Mouse (Mus musculus) embryo, embryonic 11 days (tissue): Measurements from ENCODE around the gene Tff2.
A peak's percentile ranks its signal among the peaks of the same experiment; 100 is the strongest.

ENCODE experiments used
- DNase-seq: peaks from one replicate; pipeline ENCODE4 v3.0.0-alpha.2; 2015

The Tff2 gene

GRCm38 (mm10) chr17:31134913-31135312 is 9.2 kb downstream of the Tff2 start:
- DNase-seq, result no peak

DNA sequence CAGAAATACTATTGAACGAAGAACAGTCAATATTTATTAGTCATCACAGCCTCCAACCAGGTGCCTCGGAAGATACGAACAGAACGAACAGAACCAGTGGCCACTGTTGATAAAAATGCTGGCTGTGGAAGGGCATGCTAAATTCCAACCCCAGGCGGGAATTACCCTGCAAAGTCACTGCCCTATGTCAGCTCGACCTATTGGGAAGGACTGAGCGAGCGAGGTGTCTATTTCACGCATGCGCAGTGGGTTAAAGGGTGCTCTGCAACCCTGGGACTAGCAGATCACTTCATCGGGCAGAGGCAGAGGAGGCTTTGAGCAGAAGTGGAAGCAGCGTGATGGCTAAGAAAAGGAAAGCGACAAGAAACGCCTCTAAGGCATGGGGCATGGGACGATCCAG is 10.3 kb downstream of the Tff2 start:
- no peak for DNase-seq

DNA sequence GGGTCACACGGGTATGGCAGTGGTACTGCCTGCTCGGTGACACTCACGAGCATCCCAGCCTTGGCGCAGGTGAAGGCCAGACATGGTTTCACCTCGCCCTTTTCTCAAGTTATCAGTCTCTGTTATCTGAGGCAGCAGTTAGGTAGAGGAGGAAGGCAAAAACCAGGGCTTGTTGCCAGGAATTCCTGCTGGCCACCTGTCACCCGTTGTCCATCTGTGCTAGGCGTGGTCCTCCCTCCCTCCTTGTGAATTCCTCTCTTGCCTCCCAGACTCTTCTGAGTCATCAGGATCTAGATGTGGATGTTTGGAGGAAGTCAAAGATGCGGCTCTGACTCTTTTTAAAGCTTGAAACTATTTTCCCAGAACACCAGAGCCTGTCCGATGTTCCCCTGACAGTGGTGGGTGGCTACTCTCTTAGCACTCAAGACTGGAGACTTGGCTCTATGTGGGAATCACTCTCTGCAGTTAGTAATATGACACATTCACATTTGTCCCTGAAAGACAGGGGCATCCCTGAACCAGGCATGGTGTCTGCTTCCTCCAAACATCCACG is 12.7 kb downstream of the Tff2 start:
- DNase-seq, result no peak

DNA sequence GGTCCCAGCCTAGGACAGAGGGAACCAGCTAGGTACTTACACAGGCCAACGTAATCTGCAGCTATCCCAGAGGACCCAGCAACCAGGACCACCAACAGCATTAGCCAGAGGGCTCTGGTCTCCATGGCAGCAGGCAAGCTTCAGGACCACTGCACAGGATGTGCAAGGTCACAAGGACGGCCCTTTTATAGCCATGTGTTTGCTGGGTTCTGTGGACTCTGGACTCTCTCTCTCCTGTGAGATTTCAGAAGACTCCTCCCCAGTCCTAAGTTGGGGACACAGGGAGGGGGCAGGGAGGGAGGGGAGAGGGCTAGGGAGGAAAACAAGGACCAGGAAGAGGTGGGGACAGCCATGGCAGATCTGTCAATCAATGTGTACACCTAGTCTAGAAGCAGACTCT is 14.6 kb downstream of the Tff2 start, which contains the start of gene Tff3:
TSS of gene Tff3 (minus strand) at position 195 of the 400 bp plus-strand sequence.
- peak; percentile 43 for DNase-seq

DNA sequence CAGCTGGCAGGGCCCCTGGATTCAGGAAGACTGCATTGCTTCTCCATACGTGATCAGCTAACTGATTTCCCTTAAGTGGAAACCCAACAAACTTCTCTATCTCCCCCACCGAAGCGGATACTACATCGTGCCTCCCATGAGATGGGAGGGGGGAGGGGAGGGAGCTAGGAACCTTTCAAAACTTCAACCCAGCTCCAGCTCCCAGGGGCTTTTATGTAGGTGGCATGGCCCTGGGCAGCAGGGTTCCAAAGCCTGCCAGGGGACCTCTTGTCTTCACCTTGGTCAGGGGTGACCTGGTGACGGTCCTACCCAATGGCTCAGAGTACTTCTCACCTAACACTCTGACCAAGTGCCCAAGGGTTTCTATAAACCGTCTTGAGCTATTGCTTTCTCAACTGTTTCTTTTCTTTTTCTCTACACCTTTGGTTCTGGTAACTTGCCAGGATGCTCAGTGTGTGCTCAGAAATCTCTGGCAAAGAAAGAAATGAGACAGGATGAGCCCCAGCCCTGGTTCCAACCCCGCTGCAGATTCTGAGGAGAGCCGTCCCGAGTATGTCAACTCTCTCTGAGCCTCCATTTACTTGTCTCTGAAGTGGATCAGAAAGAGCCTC is 15.3 kb downstream of the Tff2 start:
- DNase-seq, result no peak

GRCm38 (mm10) chr17:31125548-31126266 is 18.4 kb downstream of the Tff2 start:
- peak; percentile 49 for DNase-seq

- DNase-seq, result peak; percentile 81
These were observed 22.1 kb downstream of the Tff2 start for GRCm38 (mm10) chr17:31121975-31122374.

GRCm38 (mm10) chr17:31119429-31119828 is 24.7 kb downstream of the Tff2 start:
- peak; percentile 83 for DNase-seq

GRCm38 (mm10) chr17:31117946-31118345 is 26.1 kb downstream of the Tff2 start:
- DNase-seq, result no peak

DNA sequence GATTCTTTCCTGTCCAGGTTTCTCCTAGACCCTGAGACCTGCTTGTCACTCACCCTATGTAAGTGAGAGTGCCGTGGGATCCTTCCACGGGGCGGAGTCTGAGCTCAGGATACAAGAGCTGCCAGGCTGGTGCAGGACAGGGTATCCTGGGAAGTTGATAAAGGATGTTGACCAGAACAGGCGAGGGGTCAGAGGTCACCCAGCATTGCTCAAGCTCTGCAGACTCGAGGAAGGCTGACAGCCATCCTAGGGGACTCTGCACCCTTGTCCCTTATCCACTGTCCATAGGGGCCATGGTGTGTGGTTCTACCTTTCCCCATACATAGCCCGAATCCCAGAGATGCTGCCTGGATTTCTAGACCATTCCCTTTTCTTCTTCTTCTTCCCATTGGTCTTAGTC is 28.0 kb downstream of the Tff2 start:
- DNase-seq, result no peak

GRCm38 (mm10) chr17:31113191-31113856 is 30.8 kb downstream of the Tff2 start:
- peak; percentile 57 for DNase-seq

DNA sequence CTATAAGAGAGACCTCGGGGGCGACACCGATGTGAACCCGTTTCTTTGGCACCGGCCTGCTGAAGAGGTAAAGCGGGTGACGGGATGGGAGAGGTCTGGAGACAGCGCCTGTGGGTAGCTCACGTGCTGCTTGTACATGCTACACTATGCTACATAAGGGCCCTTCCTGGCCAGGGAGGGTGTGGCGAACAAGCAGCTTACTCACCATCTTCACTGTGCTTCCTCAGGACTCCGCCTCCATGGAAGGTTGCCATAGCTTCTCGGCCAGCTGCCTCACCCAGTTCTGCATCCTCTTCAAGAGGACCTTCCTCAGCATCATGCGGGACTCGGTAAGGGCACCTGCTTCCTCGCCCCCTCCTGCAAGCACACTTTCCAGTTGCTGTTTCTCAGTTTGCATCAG is 35.7 kb downstream of the Tff2 start:
- DNase-seq, result no peak

GRCm38 (mm10) chr17:31103823-31104222 is 40.3 kb downstream of the Tff2 start:
- no peak for DNase-seq

- no peak for DNase-seq
These were observed 41.0 kb downstream of the Tff2 start for GRCm38 (mm10) chr17:31103007-31103570.

GRCm38 (mm10) chr17:31098788-31099187 is 45.3 kb downstream of the Tff2 start:
- no peak for DNase-seq

DNA sequence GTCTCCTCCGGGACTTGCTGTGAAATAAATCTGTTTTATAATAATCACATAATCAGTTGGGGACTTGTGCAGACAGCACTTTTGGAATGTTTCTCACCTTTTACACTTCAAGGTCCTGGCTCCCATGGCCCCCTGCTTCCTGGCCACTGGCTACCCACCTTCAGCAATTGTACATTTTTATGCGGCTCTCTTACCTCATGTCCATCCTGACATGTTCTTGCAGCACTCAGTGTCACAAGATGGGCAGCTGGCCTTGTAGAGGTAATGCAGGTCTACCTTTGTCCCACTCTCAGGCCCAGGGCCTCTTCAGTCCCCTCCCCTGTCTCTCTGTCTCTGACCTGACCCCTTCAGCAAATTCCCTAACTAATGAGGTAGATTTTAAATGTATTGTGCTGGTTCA is 47.2 kb downstream of the Tff2 start:
- DNase-seq, result no peak

DNA sequence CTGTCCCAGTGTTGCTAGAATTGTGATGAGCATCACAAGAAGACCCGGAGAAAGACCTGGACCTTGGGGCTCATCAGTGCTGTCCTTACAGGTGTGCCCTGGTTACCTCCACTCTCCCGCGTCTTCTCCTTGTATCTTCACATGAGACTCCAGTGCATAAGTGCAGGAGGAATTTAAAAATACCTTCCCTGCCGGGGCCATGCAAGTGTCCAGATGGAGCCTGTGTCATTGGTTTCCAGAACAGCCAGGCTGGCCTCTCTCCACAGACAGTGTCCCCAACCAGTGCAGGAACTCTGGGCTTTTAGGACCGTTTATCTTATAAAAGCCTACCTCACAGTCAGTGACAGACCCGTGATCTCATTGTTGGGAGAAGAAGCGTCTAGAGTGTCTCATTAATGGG is 48.5 kb downstream of the Tff2 start:
- DNase-seq, result no peak

GRCm38 (mm10) chr17:31094781-31095180 is 49.3 kb downstream of the Tff2 start:
- no peak for DNase-seq
